In genomic region chr8:79750305-79750704, GRCm38 (mm10) we compare ENCODE assay signal across 10 mouse cellular contexts. TPM values are rescaled to one million over a fixed set of nuclear protein-coding genes. Genes with fewer than 3 reads are reported as not detected.
A peak's percentile ranks its signal among the peaks of the same experiment; 100 is the strongest.
DNase-seq lines count a peak whose midpoint lies in the region; ATAC-seq lines count a peak whose summit lies in the region.
"Had no signal": no experiment of that assay in that cellular context is flagged by ENCODE, and none has a peak within 500 bp of the region (broad histone marks: within the 10 kb centered on the region; RNA-seq: fewer than 3 reads in every experiment).

No protein-coding gene starts in this region.

- H3K27ac ChIP-seq in forebrain, embryonic 16.5 days (ENCODE audit: low read length): no peak overlapping the region
- H3K27ac ChIP-seq: embryonic facial prominence, embryonic 12.5 days; hindbrain, embryonic 15.5 days had no signal

- no peak for ATAC-seq in cerebellum, adult (ENCODE audit: insufficient number of reproducible peaks, low FRiP score, low TSS enrichment)
- ATAC-seq in forebrain, embryonic 16.5 days: peak; percentile 69; the same call in 1 of the 2 replicates

- H3K4me2 ChIP-seq in forebrain, embryonic 16.5 days (ENCODE audit: low read length): no peak overlapping the region
- H3K4me2 ChIP-seq: embryonic facial prominence, embryonic 12.5 days; hindbrain, embryonic 15.5 days had no signal

- no peaks in the 10 kb centered on the region for H3K9me3 ChIP-seq in forebrain, embryonic 16.5 days (ENCODE audit: control insufficient read depth, low read length)
- H3K9me3 ChIP-seq: embryonic facial prominence, embryonic 12.5 days; hindbrain, embryonic 15.5 days had no signal

- no peak overlapping the region for H3K9ac ChIP-seq in forebrain, embryonic 16.5 days (replicated peaks; ENCODE audit: low read depth, low read length)
- H3K9ac ChIP-seq: embryonic facial prominence, embryonic 12.5 days; hindbrain, embryonic 15.5 days had no signal

- WGBS in forebrain, embryonic 16.5 days: 5% methylated on average over 2 of the region's 2 CpGs

- H3K4me1 ChIP-seq in forebrain, embryonic 16.5 days (replicated peaks; ENCODE audit: control insufficient read depth, insufficient read depth, low read length): 0 out of 2 replicates have a peak, but pooled peaks cover 2% of the 10 kb centered on the region
- H3K4me1 ChIP-seq: embryonic facial prominence, embryonic 12.5 days had no signal

- H3K4me3 ChIP-seq in forebrain, embryonic 16.5 days (replicated peaks; ENCODE audit: low read length): no peak overlapping the region
- H3K4me3 ChIP-seq: embryonic facial prominence, embryonic 12.5 days; hindbrain, embryonic 15.5 days had no signal

- peak; percentile 6 for DNase-seq in cerebellum, adult 11 months
- DNase-seq in left cerebral cortex, postnatal 14 days (ENCODE audit: low spot score in 2 of 2): peak; percentile 8 to 30
- no peak for DNase-seq in left cerebral cortex, adult 8-10 months (ENCODE audit: low spot score in 2 of 2)
- peak; percentile 43 for DNase-seq in brain, adult 2 months (ENCODE audit: low read depth, low spot score)
- no peak for DNase-seq in natural killer cell, adult 2 months (ENCODE audit: low spot score in 2 of 2)
- DNase-seq in heart, postnatal 25 days (ENCODE audit: low spot score): no peak

- intact Hi-C loops in left cerebral cortex, postnatal 14 days (cut with DNase I): no loop called here
- intact Hi-C loops in heart, postnatal 25 days (cut with DNase I): no loop called here

- H3K36me3 ChIP-seq in forebrain, embryonic 16.5 days (ENCODE audit: control insufficient read depth, insufficient read depth): peaks cover under 1% of the 10 kb centered on the region; the same call in 1 of the 2 replicates

- no peaks in the 10 kb centered on the region for H3K27me3 ChIP-seq in forebrain, embryonic 16.5 days (replicated peaks; ENCODE audit: control insufficient read depth, insufficient read depth, low read length)
- H3K27me3 ChIP-seq: embryonic facial prominence, embryonic 12.5 days; hindbrain, embryonic 15.5 days had no signal

RNA-seq across cellular contexts. Expression of gene Anapc10, which starts 38.7 kb away (rescaled TPM):
- total RNA-seq in left cerebral cortex, postnatal 14 days (2021): 10 to 100 TPM; 10.5 to 10.6 TPM
- total RNA-seq in left cerebral cortex, adult 8-10 months (2022): 1 to 10 TPM; 5.8 to 9.9 (median 6.6) TPM
- 40.6 and 48.4 TPM in 2 replicates for polyA plus RNA-seq in forebrain, embryonic 16.5 days (2015; fragmentation: Nextera tagmentation; extraction: Ambion mirVana)
- total RNA-seq in heart, postnatal 25 days (2021): 1 to 10 TPM; 4.1 to 5.1 TPM

RNA-seq across cellular contexts. Expression of gene Abce1, which starts 38.8 kb away (rescaled TPM):
- total RNA-seq in left cerebral cortex, postnatal 14 days (2021): 10 to 100 TPM; 74.3 to 76.1 TPM
- total RNA-seq in left cerebral cortex, adult 8-10 months (2022): 10 to 100 TPM; 61.1 to 66.6 (median 63.1) TPM
- 92.5 and 105 TPM in 2 replicates for polyA plus RNA-seq in forebrain, embryonic 16.5 days (2015; fragmentation: Nextera tagmentation; extraction: Ambion mirVana)
- total RNA-seq in heart, postnatal 25 days (2021): 10 to 100 TPM; 48.6 to 48.8 TPM

Comparison
In these comparisons a context has a peak if more than half of its experiments do, and no peak if none do; other contexts are left out.
1. DNase-seq: peak in cerebellum, adult 11 months (single experiment), left cerebral cortex, postnatal 14 days (2 of 2) and brain, adult 2 months (single experiment); none in left cerebral cortex, adult 8-10 months (0 of 2), natural killer cell, adult 2 months (0 of 2) and heart, postnatal 25 days (single experiment).